Mouse (Mus musculus): Measurements from ENCODE around the gene Sh3gl1. TPM values are rescaled to one million over a fixed set of nuclear protein-coding genes. Genes with fewer than 3 reads are reported as not detected.
"Not testable (repeated sequence)": the region's sequence is repeated elsewhere in the genome, so short reads cannot be mapped to it uniquely, and the experiment has no call there.

Gene Sh3gl1
- polyA plus RNA-seq, 1 experiment = 248 TPM

DNA sequence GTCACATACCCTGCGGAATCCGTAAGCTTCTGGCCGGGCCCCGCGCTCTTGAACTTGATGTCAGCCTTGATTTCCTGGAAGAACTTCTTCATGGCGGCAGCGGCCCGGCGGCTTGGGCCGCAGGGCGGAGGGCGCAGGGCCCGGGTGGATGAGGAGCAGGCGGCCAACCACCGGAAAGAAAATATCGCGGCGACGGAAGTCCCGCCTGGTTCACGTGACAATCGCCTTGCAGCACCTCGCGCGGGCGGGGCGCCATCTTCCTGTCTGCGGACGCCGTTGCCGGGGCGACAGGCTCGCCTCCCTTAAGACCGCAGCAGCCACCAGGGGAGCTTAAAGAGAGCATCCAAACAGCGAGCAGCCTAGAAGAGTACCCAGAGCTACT, 38.4 kb upstream of the Sh3gl1 start, which contains the start of gene Ubxn6:
TSS of gene Ubxn6 (minus strand) at position 202 of the 382 bp plus-strand sequence.
- Histone ChIP-seq H3K4me1 (replicated peaks; ENCODE audit: control insufficient read depth, insufficient read depth, low read length) (peaks cover 14% of the 10 kb centered on the region), H3K27ac (ENCODE audit: control insufficient read depth, insufficient read depth, low read length) (peak within 1 kb of the TSS; percentile 83), H3K27me3 (ENCODE audit: control insufficient read depth, insufficient read depth, low read length) (no peaks in the 10 kb centered on the region), H3K36me3 (ENCODE audit: control insufficient read depth, insufficient read depth, low read length) (peaks cover 11% of the 10 kb centered on the region), H3K4me3 (ENCODE audit: control insufficient read depth, insufficient read depth, low read length) (peak within 1 kb of the TSS; percentile 83)
- DNase-seq = peak; percentile 97
- 1% methylated on average over 35 of the region's 35 CpGs for WGBS
- peak; percentile 46; the same call in 1 of the 2 replicates for TF ChIP-seq CTCF (IDR thresholded peaks at IDR 0.05; ENCODE audit: borderline replicate concordance, control insufficient read depth, extremely low read depth, insufficient read depth, low read length, poor library complexity)
- TF ChIP-seq POLR2A (IDR thresholded peaks at IDR 0.05; ENCODE audit: control insufficient read depth, extremely low read depth, insufficient read depth, low read length, poor library complexity) = peak; percentile 75

DNA sequence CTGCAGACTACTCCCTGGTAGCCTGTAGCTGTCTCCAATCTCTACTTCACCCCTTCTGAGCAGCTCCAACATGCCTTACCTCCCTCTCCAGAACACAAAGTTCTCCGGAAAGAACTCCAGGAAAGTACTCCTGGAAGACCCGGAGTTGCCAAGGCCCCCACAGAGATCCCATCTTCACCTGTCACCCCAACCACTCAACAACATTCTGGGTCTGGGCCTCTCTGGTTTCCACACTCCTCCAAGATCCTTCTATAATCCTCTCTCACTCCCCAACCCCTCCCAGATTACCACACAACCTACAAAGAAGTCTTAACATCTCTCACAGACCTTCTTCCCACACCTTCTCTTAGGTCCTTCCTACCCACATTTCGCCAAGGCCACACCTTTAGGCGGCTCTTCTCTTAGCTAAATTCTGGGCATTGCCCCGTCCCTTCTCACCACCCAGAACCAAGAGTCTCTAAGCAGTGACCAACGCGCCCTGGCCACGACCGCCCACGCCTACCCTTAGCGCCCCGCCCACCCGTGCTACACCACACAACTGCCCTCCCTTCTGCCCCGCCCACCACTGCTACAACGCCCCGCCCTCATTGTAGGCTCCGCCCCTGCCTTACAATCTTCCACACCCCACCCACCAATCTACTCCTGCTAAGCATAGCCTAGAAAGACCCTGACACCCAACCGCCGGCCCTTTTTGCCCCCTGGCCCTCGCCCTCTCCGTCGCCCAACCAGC, 37.8 kb upstream of the Sh3gl1 start:
- TF ChIP-seq CTCF (IDR thresholded peaks at IDR 0.05; ENCODE audit: borderline replicate concordance, control insufficient read depth, extremely low read depth, insufficient read depth, low read length, poor library complexity) = no peak
- no peak for TF ChIP-seq POLR2A (IDR thresholded peaks at IDR 0.05; ENCODE audit: control insufficient read depth, extremely low read depth, insufficient read depth, low read length, poor library complexity)
- H3K27me3 ChIP-seq (ENCODE audit: control insufficient read depth, insufficient read depth, low read length) = no peaks in the 10 kb centered on the region
- DNase-seq = peak; percentile 77
- peaks cover 16% of the 10 kb centered on the region for H3K36me3 ChIP-seq (ENCODE audit: control insufficient read depth, insufficient read depth, low read length)
- peaks cover 14% of the 10 kb centered on the region for H3K4me1 ChIP-seq (replicated peaks; ENCODE audit: control insufficient read depth, insufficient read depth, low read length)
- H3K27ac ChIP-seq (ENCODE audit: control insufficient read depth, insufficient read depth, low read length) = peak overlapping the region; percentile 83
- 9% methylated on average over 22 of the region's 22 CpGs for WGBS
- peak overlapping the region; percentile 83 for H3K4me3 ChIP-seq (ENCODE audit: control insufficient read depth, insufficient read depth, low read length)

DNA sequence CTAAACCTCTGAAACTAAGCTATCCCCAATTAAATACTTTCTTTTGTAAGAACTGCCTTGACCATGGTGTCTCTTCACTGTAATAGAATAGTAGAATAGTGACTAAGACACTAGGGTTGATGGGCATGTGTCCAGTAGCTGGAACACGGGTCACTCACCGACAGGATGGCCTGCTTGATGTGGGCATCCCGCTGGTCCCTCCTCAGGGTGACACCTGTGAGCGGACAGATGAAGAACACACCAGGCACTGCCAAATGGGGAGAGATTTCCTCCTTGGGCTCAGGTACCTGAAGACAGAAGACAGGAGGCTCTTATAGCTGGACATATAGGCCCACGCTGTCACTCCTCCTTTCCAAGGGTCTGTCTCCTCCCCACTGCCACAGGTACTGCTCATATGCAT, 35.8 kb upstream of the Sh3gl1 start:
- TF ChIP-seq CTCF (IDR thresholded peaks at IDR 0.05; ENCODE audit: borderline replicate concordance, control insufficient read depth, extremely low read depth, insufficient read depth, low read length, poor library complexity) = no peak
- no peak for TF ChIP-seq POLR2A (IDR thresholded peaks at IDR 0.05; ENCODE audit: control insufficient read depth, extremely low read depth, insufficient read depth, low read length, poor library complexity)
- Histone ChIP-seq H3K4me3 (ENCODE audit: control insufficient read depth, insufficient read depth, low read length) (no peak overlapping the region), H3K27me3 (ENCODE audit: control insufficient read depth, insufficient read depth, low read length) (no peaks in the 10 kb centered on the region), H3K4me1 (replicated peaks; ENCODE audit: control insufficient read depth, insufficient read depth, low read length) (peaks cover 11% of the 10 kb centered on the region), H3K36me3 (ENCODE audit: control insufficient read depth, insufficient read depth, low read length) (peaks cover 36% of the 10 kb centered on the region), H3K27ac (ENCODE audit: control insufficient read depth, insufficient read depth, low read length) (no peak overlapping the region)
- WGBS = 97% methylated on average over 5 of the region's 5 CpGs
- no peak for DNase-seq

DNA sequence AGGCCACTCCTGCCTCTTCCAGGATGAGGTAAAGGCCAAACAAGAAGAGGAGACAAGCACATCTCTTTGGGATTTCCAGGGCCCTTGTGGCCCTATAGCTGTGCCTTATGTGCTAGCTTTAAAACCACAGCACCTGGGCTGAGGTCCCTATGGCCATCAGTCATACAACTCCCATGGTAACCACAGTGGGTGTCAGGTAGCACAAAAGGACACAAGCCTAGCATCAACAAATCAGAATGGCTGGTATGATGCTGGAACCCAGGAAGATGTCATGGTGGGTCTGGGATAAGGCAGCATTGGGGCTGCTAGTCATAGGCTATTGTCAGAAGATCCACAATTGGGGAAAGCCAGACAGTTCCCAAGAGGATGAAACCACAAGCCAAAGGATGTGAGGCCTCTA, 34.7 kb upstream of the Sh3gl1 start:
- Histone ChIP-seq H3K36me3 (ENCODE audit: control insufficient read depth, insufficient read depth, low read length) (peaks cover 42% of the 10 kb centered on the region), H3K27me3 (ENCODE audit: control insufficient read depth, insufficient read depth, low read length) (no peaks in the 10 kb centered on the region), H3K4me3 (ENCODE audit: control insufficient read depth, insufficient read depth, low read length) (no peak overlapping the region), H3K4me1 (replicated peaks; ENCODE audit: control insufficient read depth, insufficient read depth, low read length) (peaks cover 11% of the 10 kb centered on the region), H3K27ac (ENCODE audit: control insufficient read depth, insufficient read depth, low read length) (no peak overlapping the region)
- no peak for DNase-seq
- TF ChIP-seq POLR2A (IDR thresholded peaks at IDR 0.05; ENCODE audit: control insufficient read depth, extremely low read depth, insufficient read depth, low read length, poor library complexity) = no peak
- no peak for TF ChIP-seq CTCF (IDR thresholded peaks at IDR 0.05; ENCODE audit: borderline replicate concordance, control insufficient read depth, extremely low read depth, insufficient read depth, low read length, poor library complexity)

DNA sequence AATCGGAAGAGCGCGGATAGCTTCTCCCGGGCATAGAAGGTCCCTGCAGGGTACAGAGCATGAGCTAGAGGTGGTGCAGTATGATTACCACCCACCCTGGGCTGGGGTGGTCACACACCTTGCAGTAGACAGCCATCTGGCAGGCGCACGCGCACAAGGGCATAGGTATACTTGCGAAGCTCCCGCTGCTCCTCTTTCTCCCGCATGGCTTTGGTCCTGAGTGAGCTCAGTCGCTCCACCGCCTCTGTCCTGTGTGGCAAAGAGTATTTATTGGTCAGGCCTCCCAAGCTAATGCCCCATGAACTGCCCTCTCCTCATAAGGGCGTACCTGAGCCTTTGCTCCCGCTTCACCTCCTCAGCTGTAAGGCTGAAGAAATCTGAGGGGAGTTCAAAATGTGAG, 32.6 kb upstream of the Sh3gl1 start:
- no peak overlapping the region for H3K4me3 ChIP-seq (ENCODE audit: control insufficient read depth, insufficient read depth, low read length)
- WGBS = 97% methylated on average over 14 of the region's 14 CpGs
- no peak for DNase-seq
- H3K4me1 ChIP-seq (replicated peaks; ENCODE audit: control insufficient read depth, insufficient read depth, low read length) = peaks cover 4% of the 10 kb centered on the region
- no peaks in the 10 kb centered on the region for H3K27me3 ChIP-seq (ENCODE audit: control insufficient read depth, insufficient read depth, low read length)
- H3K27ac ChIP-seq (ENCODE audit: control insufficient read depth, insufficient read depth, low read length) = no peak overlapping the region
- TF ChIP-seq CTCF (IDR thresholded peaks at IDR 0.05; ENCODE audit: borderline replicate concordance, control insufficient read depth, extremely low read depth, insufficient read depth, low read length, poor library complexity) (no peak), POLR2A (IDR thresholded peaks at IDR 0.05; ENCODE audit: control insufficient read depth, extremely low read depth, insufficient read depth, low read length, poor library complexity) (no peak)
- peaks cover 50% of the 10 kb centered on the region for H3K36me3 ChIP-seq (ENCODE audit: control insufficient read depth, insufficient read depth, low read length)

DNA sequence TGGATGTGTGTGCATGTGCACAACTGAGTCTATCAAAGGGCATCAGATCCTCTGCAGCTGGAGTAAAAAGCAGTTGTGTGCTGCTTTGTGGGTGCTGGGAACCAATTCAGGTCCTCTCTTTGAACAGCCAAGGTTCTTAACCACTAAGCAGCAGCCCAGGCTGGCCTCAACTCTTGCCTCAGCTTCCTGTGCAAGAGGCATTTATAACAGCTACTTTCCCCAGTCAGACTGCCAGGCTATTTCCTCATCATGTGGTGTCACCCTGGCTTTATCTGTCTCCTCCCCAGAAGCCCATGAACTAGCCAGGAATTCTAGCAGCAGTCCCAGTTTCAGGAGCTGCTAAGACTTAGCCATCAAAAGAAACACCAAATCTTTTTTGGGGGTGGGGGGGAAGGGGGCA, 30.0 kb upstream of the Sh3gl1 start:
- TF ChIP-seq POLR2A (IDR thresholded peaks at IDR 0.05; ENCODE audit: control insufficient read depth, extremely low read depth, insufficient read depth, low read length, poor library complexity) = no peak
- no peak for TF ChIP-seq CTCF (IDR thresholded peaks at IDR 0.05; ENCODE audit: borderline replicate concordance, control insufficient read depth, extremely low read depth, insufficient read depth, low read length, poor library complexity)
- H3K27me3 ChIP-seq (ENCODE audit: control insufficient read depth, insufficient read depth, low read length) = no peaks in the 10 kb centered on the region
- H3K4me3 ChIP-seq (ENCODE audit: control insufficient read depth, insufficient read depth, low read length) = no peak overlapping the region
- DNase-seq = no peak
- H3K27ac ChIP-seq (ENCODE audit: control insufficient read depth, insufficient read depth, low read length) = no peak overlapping the region
- no peaks in the 10 kb centered on the region for H3K4me1 ChIP-seq (replicated peaks; ENCODE audit: control insufficient read depth, insufficient read depth, low read length)
- H3K36me3 ChIP-seq (ENCODE audit: control insufficient read depth, insufficient read depth, low read length) = peaks cover 67% of the 10 kb centered on the region

DNA sequence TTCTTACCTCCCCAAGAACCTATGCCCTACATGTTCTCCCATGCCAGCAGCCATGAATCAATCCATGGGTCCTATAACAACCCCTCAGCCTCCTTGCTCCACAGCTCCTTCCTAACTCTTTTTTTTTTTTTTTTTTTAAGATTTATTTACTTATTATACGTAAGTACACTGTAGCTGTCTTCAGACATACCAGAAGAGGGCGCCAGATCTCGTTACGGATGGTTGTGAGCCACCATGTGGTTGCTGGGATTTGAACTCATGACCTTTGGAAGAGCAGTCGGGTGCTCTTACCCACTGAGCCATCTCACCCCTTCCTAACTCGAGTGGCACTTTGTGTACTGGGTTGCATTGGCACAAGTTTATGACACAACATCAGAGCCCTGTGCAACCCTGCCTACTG, 29.3 kb upstream of the Sh3gl1 start:
- not testable (repeated sequence) for H3K4me3 ChIP-seq (ENCODE audit: control insufficient read depth, insufficient read depth, low read length); H3K27me3 ChIP-seq (ENCODE audit: control insufficient read depth, insufficient read depth, low read length); DNase-seq; H3K27ac ChIP-seq (ENCODE audit: control insufficient read depth, insufficient read depth, low read length); H3K4me1 ChIP-seq (replicated peaks; ENCODE audit: control insufficient read depth, insufficient read depth, low read length)
- WGBS = 95% methylated on average over 6 of the region's 6 CpGs
- peaks cover 71% of the 10 kb centered on the region for H3K36me3 ChIP-seq (ENCODE audit: control insufficient read depth, insufficient read depth, low read length)

Data from thymus, adult 2 months (tissue).